In the genomic region with DNA sequence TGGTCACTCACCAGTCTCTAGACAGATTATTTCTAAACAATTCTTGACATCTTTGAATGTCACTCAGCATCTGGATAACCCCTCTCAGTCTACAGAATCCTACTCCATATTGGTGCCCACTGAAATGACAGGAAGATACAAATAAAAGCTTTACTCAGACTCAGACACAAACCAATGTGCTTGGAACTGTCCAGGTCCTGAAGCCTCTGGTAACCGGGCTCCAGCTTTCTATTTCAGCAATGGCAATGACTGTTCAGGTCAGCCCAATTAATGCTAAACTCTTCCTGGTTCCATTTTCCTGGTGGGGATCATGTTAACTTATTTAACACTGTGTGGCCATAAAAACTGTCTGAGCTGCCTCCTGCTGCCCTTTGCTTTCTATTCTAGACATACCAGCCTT, we compare ENCODE assay signal across 15 mouse cellular contexts.
DNase-seq lines count a peak whose midpoint lies in the region; ATAC-seq and TF ChIP-seq lines count a peak whose summit lies in the region.
"Had no signal": no experiment of that assay in that cellular context is flagged by ENCODE, and none has a peak within 500 bp of the region (broad histone marks: within the 10 kb centered on the region; RNA-seq: fewer than 3 reads in every experiment).

No protein-coding gene starts in this region.

- H3K9me3 ChIP-seq in intestine, embryonic 14.5 days (ENCODE audit: control insufficient read depth, low read length) = no peaks in the 10 kb centered on the region
- no peaks in the 10 kb centered on the region for H3K9me3 ChIP-seq in intestine, postnatal 0 days (ENCODE audit: control insufficient read depth)
- H3K9me3 ChIP-seq in embryonic facial prominence, embryonic 11.5 days (replicated peaks; ENCODE audit: control insufficient read depth, low read length) = no peaks in the 10 kb centered on the region
- H3K9me3 ChIP-seq: hindbrain, embryonic 12.5 days; liver, embryonic 12.5 days had no signal

- H3K9ac ChIP-seq in intestine, embryonic 14.5 days (ENCODE audit: low read length) = no peak overlapping the region
- H3K9ac ChIP-seq in intestine, postnatal 0 days (ENCODE audit: low read depth, low read length) = no peak overlapping the region
- no peak overlapping the region for H3K9ac ChIP-seq in embryonic facial prominence, embryonic 11.5 days (replicated peaks; ENCODE audit: low read length)
- H3K9ac ChIP-seq: hindbrain, embryonic 12.5 days; liver, embryonic 12.5 days had no signal

- peak; percentile 52 for DNase-seq in intestine, embryonic 14.5 days (ENCODE audit: low spot score)
- DNase-seq in 3T3-L1 (ENCODE audit: low read depth, low spot score) = peak; percentile 11
- peak; percentile 4 for DNase-seq in Muller cell, postnatal 12 days (ENCODE audit: inconsistent ontology term)
- DNase-seq in embryonic facial prominence, embryonic 11.5 days (ENCODE audit: low spot score) = peak; percentile 58
- DNase-seq in frontal cortex, postnatal 14 days (ENCODE audit: low spot score in 2 of 2) = no peak
- no peak for DNase-seq in cerebellum, adult 9-10 months
- DNase-seq: adrenal gland, adult 2 months; cerebellum, adult 18-20 months; kidney, adult 11 months; right cerebral cortex, postnatal 25 days; thymus, adult 18-20 months had no signal

- no peak overlapping the region for H3K4me2 ChIP-seq in intestine, embryonic 14.5 days (ENCODE audit: low read length)
- H3K4me2 ChIP-seq in intestine, postnatal 0 days (replicated peaks; ENCODE audit: low read depth) = no peak overlapping the region
- H3K4me2 ChIP-seq in embryonic facial prominence, embryonic 11.5 days (ENCODE audit: low read depth, low read length) = no peak overlapping the region
- H3K4me2 ChIP-seq: hindbrain, embryonic 12.5 days; liver, embryonic 12.5 days had no signal

- no peaks in the 10 kb centered on the region for H3K27me3 ChIP-seq in intestine, embryonic 14.5 days (replicated peaks; ENCODE audit: control insufficient read depth, insufficient read depth, low read length)
- H3K27me3 ChIP-seq in intestine, postnatal 0 days (replicated peaks; ENCODE audit: control insufficient read depth, insufficient read depth, low read length) = no peaks in the 10 kb centered on the region
- H3K27me3 ChIP-seq in embryonic facial prominence, embryonic 11.5 days (ENCODE audit: control insufficient read depth, insufficient read depth, low read length) = no peaks in the 10 kb centered on the region
- H3K27me3 ChIP-seq: hindbrain, embryonic 12.5 days; liver, embryonic 12.5 days had no signal

- H3K36me3 ChIP-seq in intestine, embryonic 14.5 days (ENCODE audit: control insufficient read depth, insufficient read depth, low read length) = no peaks in the 10 kb centered on the region
- no peaks in the 10 kb centered on the region for H3K36me3 ChIP-seq in intestine, postnatal 0 days (ENCODE audit: control insufficient read depth, insufficient read depth)
- no peaks in the 10 kb centered on the region for H3K36me3 ChIP-seq in embryonic facial prominence, embryonic 11.5 days (replicated peaks; ENCODE audit: control insufficient read depth, insufficient read depth, low read depth, low read length)
- H3K36me3 ChIP-seq: hindbrain, embryonic 12.5 days; liver, embryonic 12.5 days had no signal

- no peak for ATAC-seq in intestine, embryonic 14.5 days (replicated peaks; ENCODE audit: low FRiP score, low TSS enrichment, low read depth)
- ATAC-seq in intestine, postnatal 0 days = no peak
- ATAC-seq in embryonic facial prominence, embryonic 11.5 days (replicated peaks; ENCODE audit: insufficient number of reproducible peaks, low FRiP score, low TSS enrichment, low read depth) = no peak
- ATAC-seq: liver, embryonic 12.5 days; lung, postnatal 0 days had no signal

- H3K4me1 ChIP-seq in intestine, embryonic 14.5 days (replicated peaks; ENCODE audit: control insufficient read depth, insufficient read depth, low read length) = no peaks in the 10 kb centered on the region
- H3K4me1 ChIP-seq in intestine, postnatal 0 days (replicated peaks; ENCODE audit: control insufficient read depth, insufficient read depth, low read length) = no peaks in the 10 kb centered on the region
- H3K4me1 ChIP-seq in embryonic facial prominence, embryonic 11.5 days (ENCODE audit: control insufficient read depth, insufficient read depth, low read length) = no peaks in the 10 kb centered on the region
- H3K4me1 ChIP-seq: hindbrain, embryonic 12.5 days; liver, embryonic 12.5 days had no signal

- WGBS in intestine, embryonic 14.5 days = 24% methylated on average over 1 of the region's 1 CpGs
- 20% methylated on average over 1 of the region's 1 CpGs for WGBS in intestine, postnatal 0 days
- 37% methylated on average over 1 of the region's 1 CpGs for WGBS in embryonic facial prominence, embryonic 11.5 days

- no peak overlapping the region for H3K4me3 ChIP-seq in intestine, embryonic 14.5 days (ENCODE audit: low read depth, low read length)
- no peak overlapping the region for H3K4me3 ChIP-seq in intestine, postnatal 0 days (ENCODE audit: low read depth, low read length)
- no peak overlapping the region for H3K4me3 ChIP-seq in embryonic facial prominence, embryonic 11.5 days (ENCODE audit: low read depth, low read length)
- H3K4me3 ChIP-seq: hindbrain, embryonic 12.5 days; liver, embryonic 12.5 days had no signal

- H3K27ac ChIP-seq in intestine, embryonic 14.5 days (ENCODE audit: low read depth) = no peak overlapping the region
- H3K27ac ChIP-seq in intestine, postnatal 0 days (ENCODE audit: low read depth, low read length) = no peak overlapping the region
- H3K27ac ChIP-seq in embryonic facial prominence, embryonic 11.5 days (replicated peaks; ENCODE audit: low read depth, low read length) = no peak overlapping the region
- H3K27ac ChIP-seq: hindbrain, embryonic 12.5 days; liver, embryonic 12.5 days had no signal

- no peak for TF ChIP-seq CTCF in intestine, postnatal 0 days (IDR thresholded peaks at IDR 0.05; ENCODE audit: low read depth)

Comparison
In these comparisons a context has a peak if more than half of its experiments do, and no peak if none do; other contexts are left out.
1. DNase-seq: peak in intestine, embryonic 14.5 days (single experiment), 3T3-L1 (single experiment), Muller cell, postnatal 12 days (single experiment) and embryonic facial prominence, embryonic 11.5 days (single experiment); none in frontal cortex, postnatal 14 days (0 of 2) and cerebellum, adult 9-10 months (single experiment).